Mouse (Mus musculus): ENCODE measurements around the gene Litaf. TPM values are rescaled to one million over a fixed set of nuclear protein-coding genes. Genes with fewer than 3 reads are reported as not detected.
"Not testable (repeated sequence)": the region's sequence is repeated elsewhere in the genome, so short reads cannot be mapped to it uniquely, and the experiment has no call there.

Gene Litaf
- polyA plus RNA-seq, 1 experiment, result 107 TPM

DNA sequence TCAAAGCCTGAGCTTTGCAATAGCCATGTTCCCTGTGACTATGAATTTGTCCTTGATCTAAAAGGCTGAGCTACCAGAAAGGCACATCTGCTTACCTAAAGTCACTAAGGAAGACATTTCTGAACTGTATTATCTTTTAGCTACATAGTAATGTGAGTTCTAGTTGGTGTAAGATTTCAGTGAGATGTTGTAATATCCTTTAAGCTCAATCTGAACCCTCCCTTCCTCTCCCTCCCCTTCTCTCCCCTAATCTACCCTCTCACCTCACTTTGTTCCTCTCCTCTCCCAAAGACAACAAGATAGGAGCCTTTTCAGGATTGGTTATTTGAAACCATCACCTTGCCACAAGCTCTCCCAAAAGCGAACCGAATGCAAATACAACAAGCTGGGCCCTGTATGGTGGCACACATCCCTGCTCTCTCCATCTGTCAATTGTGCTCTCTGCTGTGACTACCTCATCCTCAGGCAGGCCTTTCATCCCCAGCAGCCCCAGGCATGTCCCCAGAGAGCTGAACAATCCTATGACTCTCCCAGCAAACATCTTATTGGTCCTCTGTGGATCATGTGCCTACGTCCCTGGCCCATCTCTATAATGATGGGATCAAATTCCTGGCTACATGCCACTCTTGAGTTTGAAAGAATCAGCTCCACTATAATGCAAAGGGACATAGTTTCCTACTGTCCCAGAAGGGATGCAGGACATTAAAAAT lies 44.4 kb downstream of the Litaf start:
- 95% methylated on average over 3 of the region's 3 CpGs for WGBS

GRCm38 (mm10) chr16:11017807-11018595 lies 48.0 kb downstream of the Litaf start:
- DNase-seq, result no peak
- Histone ChIP-seq H3K36me3 (ENCODE audit: control insufficient read depth, insufficient read depth, low read length) (no peaks in the 10 kb centered on the region), H3K4me3 (ENCODE audit: control insufficient read depth, insufficient read depth, low read length) (no peak overlapping the region), H3K27me3 (ENCODE audit: control insufficient read depth, insufficient read depth, low read length) (no peaks in the 10 kb centered on the region), H3K27ac (ENCODE audit: control insufficient read depth, insufficient read depth, low read length) (no peak overlapping the region), H3K4me1 (replicated peaks; ENCODE audit: control insufficient read depth, insufficient read depth, low read length) (peaks cover 1% of the 10 kb centered on the region)
- TF ChIP-seq POLR2A (IDR thresholded peaks at IDR 0.05; ENCODE audit: control insufficient read depth, extremely low read depth, insufficient read depth, low read length, poor library complexity), result no peak
- TF ChIP-seq CTCF (IDR thresholded peaks at IDR 0.05; ENCODE audit: borderline replicate concordance, control insufficient read depth, extremely low read depth, insufficient read depth, low read length, poor library complexity), result no peak
- WGBS, result 76% methylated on average over 11 of the region's 11 CpGs

More for the DNA sequence above, 44.4 kb downstream of the Litaf start:
- Histone ChIP-seq H3K27ac (ENCODE audit: control insufficient read depth, insufficient read depth, low read length) (no peak overlapping the region), H3K36me3 (ENCODE audit: control insufficient read depth, insufficient read depth, low read length) (no peaks in the 10 kb centered on the region), H3K27me3 (ENCODE audit: control insufficient read depth, insufficient read depth, low read length) (no peaks in the 10 kb centered on the region), H3K4me1 (replicated peaks; ENCODE audit: control insufficient read depth, insufficient read depth, low read length) (no peaks in the 10 kb centered on the region), H3K4me3 (ENCODE audit: control insufficient read depth, insufficient read depth, low read length) (no peak overlapping the region)
- TF ChIP-seq POLR2A (IDR thresholded peaks at IDR 0.05; ENCODE audit: control insufficient read depth, extremely low read depth, insufficient read depth, low read length, poor library complexity) (no peak), CTCF (IDR thresholded peaks at IDR 0.05; ENCODE audit: borderline replicate concordance, control insufficient read depth, extremely low read depth, insufficient read depth, low read length, poor library complexity) (no peak)
- no peak for DNase-seq

GRCm38 (mm10) chr16:11016353-11016752 lies 49.6 kb downstream of the Litaf start:
- 78% methylated on average over 4 of the region's 4 CpGs for WGBS
- H3K36me3 ChIP-seq (ENCODE audit: control insufficient read depth, insufficient read depth, low read length), result no peaks in the 10 kb centered on the region
- no peaks in the 10 kb centered on the region for H3K27me3 ChIP-seq (ENCODE audit: control insufficient read depth, insufficient read depth, low read length)
- H3K4me3 ChIP-seq (ENCODE audit: control insufficient read depth, insufficient read depth, low read length), result no peak overlapping the region
- no peak overlapping the region for H3K27ac ChIP-seq (ENCODE audit: control insufficient read depth, insufficient read depth, low read length)
- peaks cover 12% of the 10 kb centered on the region for H3K4me1 ChIP-seq (replicated peaks; ENCODE audit: control insufficient read depth, insufficient read depth, low read length)
- DNase-seq, result no peak
- no peak for TF ChIP-seq CTCF (IDR thresholded peaks at IDR 0.05; ENCODE audit: borderline replicate concordance, control insufficient read depth, extremely low read depth, insufficient read depth, low read length, poor library complexity)
- TF ChIP-seq POLR2A (IDR thresholded peaks at IDR 0.05; ENCODE audit: control insufficient read depth, extremely low read depth, insufficient read depth, low read length, poor library complexity), result no peak

- 62% methylated on average over 3 of the region's 3 CpGs for WGBS
- no peaks in the 10 kb centered on the region for H3K27me3 ChIP-seq (ENCODE audit: control insufficient read depth, insufficient read depth, low read length)
- H3K4me3 ChIP-seq (ENCODE audit: control insufficient read depth, insufficient read depth, low read length), result no peak overlapping the region
- H3K27ac ChIP-seq (ENCODE audit: control insufficient read depth, insufficient read depth, low read length), result no peak overlapping the region
- TF ChIP-seq POLR2A (IDR thresholded peaks at IDR 0.05; ENCODE audit: control insufficient read depth, extremely low read depth, insufficient read depth, low read length, poor library complexity), result no peak
- no peak for TF ChIP-seq CTCF (IDR thresholded peaks at IDR 0.05; ENCODE audit: borderline replicate concordance, control insufficient read depth, extremely low read depth, insufficient read depth, low read length, poor library complexity)
- H3K36me3 ChIP-seq (ENCODE audit: control insufficient read depth, insufficient read depth, low read length), result no peaks in the 10 kb centered on the region
- peaks cover 13% of the 10 kb centered on the region for H3K4me1 ChIP-seq (replicated peaks; ENCODE audit: control insufficient read depth, insufficient read depth, low read length)
- no peak for DNase-seq
Observed at GRCm38 (mm10) chr16:11014407-11014806, 51.5 kb downstream of the Litaf start.

GRCm38 (mm10) chr16:11013464-11014147 lies 52.4 kb downstream of the Litaf start:
- WGBS, result 74% methylated on average over 13 of the region's 19 CpGs
- peak overlapping the region; percentile 39 for H3K27ac ChIP-seq (ENCODE audit: control insufficient read depth, insufficient read depth, low read length)
- not testable (repeated sequence) for DNase-seq; H3K27me3 ChIP-seq (ENCODE audit: control insufficient read depth, insufficient read depth, low read length); H3K36me3 ChIP-seq (ENCODE audit: control insufficient read depth, insufficient read depth, low read length); H3K4me3 ChIP-seq (ENCODE audit: control insufficient read depth, insufficient read depth, low read length)
- peaks cover 17% of the 10 kb centered on the region for H3K4me1 ChIP-seq (replicated peaks; ENCODE audit: control insufficient read depth, insufficient read depth, low read length)

DNA sequence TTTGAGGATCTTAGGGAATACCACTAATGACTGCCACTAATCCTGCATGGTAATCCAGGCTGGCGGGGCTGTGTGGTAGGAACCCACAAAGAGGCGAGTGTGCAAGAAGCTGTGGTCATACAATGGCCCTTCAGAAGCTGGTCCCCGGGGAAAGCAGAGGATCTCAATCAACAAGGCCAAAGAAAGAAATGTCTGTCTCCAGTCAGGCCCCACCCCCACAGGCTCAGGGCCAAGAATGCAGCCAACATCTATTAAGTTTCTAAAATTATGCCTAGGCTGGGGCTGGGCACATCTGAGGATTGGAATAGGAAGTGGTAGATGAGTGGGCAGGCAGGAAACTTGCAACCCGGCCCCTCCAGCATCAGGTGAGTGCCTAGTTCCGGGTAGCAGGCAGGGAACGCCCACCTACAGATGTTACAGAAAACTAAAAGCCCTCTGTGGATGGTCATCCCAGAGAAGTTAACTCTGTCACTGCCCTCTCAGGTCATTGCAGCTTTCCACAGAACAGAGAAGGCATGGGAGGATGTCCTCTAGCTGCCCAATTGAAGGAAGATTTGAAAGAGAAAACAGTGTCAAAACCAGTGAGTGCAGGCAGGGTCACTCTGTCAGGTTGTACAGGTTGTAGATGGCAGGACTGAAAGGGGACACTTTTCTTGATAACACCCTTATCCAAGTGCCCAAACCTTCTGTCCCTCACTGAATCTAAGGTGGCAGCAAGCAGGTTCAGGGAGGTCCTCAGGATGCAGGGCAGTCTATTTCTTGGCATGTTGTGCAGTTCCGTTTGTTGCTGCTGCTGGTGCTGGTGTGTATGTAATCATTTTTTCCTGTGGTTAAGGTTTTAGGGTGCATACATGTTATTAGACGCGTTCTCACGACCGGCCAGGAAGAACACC lies 53.1 kb downstream of the Litaf start:
- Histone ChIP-seq H3K36me3 (ENCODE audit: control insufficient read depth, insufficient read depth, low read length) (no peaks in the 10 kb centered on the region), H3K27me3 (ENCODE audit: control insufficient read depth, insufficient read depth, low read length) (no peaks in the 10 kb centered on the region), H3K4me1 (replicated peaks; ENCODE audit: control insufficient read depth, insufficient read depth, low read length) (peaks cover 24% of the 10 kb centered on the region), H3K4me3 (ENCODE audit: control insufficient read depth, insufficient read depth, low read length) (no peak overlapping the region), H3K27ac (ENCODE audit: control insufficient read depth, insufficient read depth, low read length) (peak overlapping the region; percentile 70)
- 15% methylated on average over 11 of the region's 11 CpGs for WGBS
- TF ChIP-seq CTCF (IDR thresholded peaks at IDR 0.05; ENCODE audit: borderline replicate concordance, control insufficient read depth, extremely low read depth, insufficient read depth, low read length, poor library complexity) (no peak), POLR2A (IDR thresholded peaks at IDR 0.05; ENCODE audit: control insufficient read depth, extremely low read depth, insufficient read depth, low read length, poor library complexity) (no peak)
- DNase-seq, result peak; percentile 22

All from thymus, adult 2 months (tissue).